Mouse (Mus musculus) hindbrain, embryonic 11.5 days (tissue): ENCODE measurements around the gene Agbl1. TPM values are rescaled to one million over a fixed set of nuclear protein-coding genes. Genes with fewer than 3 reads are reported as not detected.
A peak's percentile ranks its signal among the peaks of the same experiment; 100 is the strongest.

Source experiments
- ATAC-seq: fragments of 200-750 bp; cut with Nextera tagmentation; 2 replicates; pipeline ENCODE4 v1.8.0; 2017; ENCODE audit warnings: mild to moderate bottlenecking, moderate TSS enrichment, moderate library complexity; ENCODE audit not compliant: low FRiP score
- DNase-seq: peaks from one replicate; pipeline ENCODE4 v3.0.0-alpha.2; 2015; ENCODE audit warnings: low spot score
- H3K27ac ChIP-seq: fragments of 300-500 bp; sonication (generic); 2 replicates; pipeline ENCODE4 v1.5.1; 2014; ENCODE audit warnings: mild to moderate bottlenecking, low read depth, low read length
- H3K27me3 ChIP-seq: fragments of 300-500 bp; sonication (generic); 2 replicates; pipeline ENCODE4 v1.6.1; 2014; ENCODE audit warnings: mild to moderate bottlenecking, low read length, moderate library complexity, mixed read lengths; ENCODE audit not compliant: control insufficient read depth, insufficient read depth
- H3K36me3 ChIP-seq: fragments of 300-500 bp; sonication (generic); 2 replicates; pipeline ENCODE4 v1.6.1; 2014; ENCODE audit warnings: mild to moderate bottlenecking, low read length, moderate library complexity, mixed read lengths; ENCODE audit not compliant: control insufficient read depth, insufficient read depth
- H3K4me1 ChIP-seq: fragments of 300-500 bp; sonication (generic); replicated peaks from 2 replicates; pipeline ENCODE4 v1.6.1; 2014; ENCODE audit warnings: low read length, mixed read lengths; ENCODE audit not compliant: control insufficient read depth, insufficient read depth
- H3K4me2 ChIP-seq: fragments of 300-500 bp; sonication (generic); replicated peaks from 2 replicates; pipeline ENCODE4 v1.6.1; 2014; ENCODE audit warnings: mild to moderate bottlenecking, low read depth, low read length
- H3K4me3 ChIP-seq: fragments of 300-500 bp; sonication (generic); 2 replicates; pipeline ENCODE4 v1.5.1; 2014; ENCODE audit warnings: low read depth, low read length
- H3K9ac ChIP-seq: fragments of 300-500 bp; sonication (generic); 2 replicates; pipeline ENCODE4 v1.6.1; 2014; ENCODE audit warnings: low read depth, low read length
- H3K9me3 ChIP-seq: fragments of 300-500 bp; sonication (generic); 2 replicates; pipeline ENCODE4 v1.6.1; 2016; ENCODE audit warnings: low read length; ENCODE audit not compliant: control insufficient read depth
- WGBS: fragments of 180-500 bp; shearing (Covaris S2); extraction: QIAGEN DNeasy Blood & Tissue Kit; methylation state at CpG from one replicate; pipeline ENCODE4 v1.1.7; 2014; 5-methylcytosine and 5-hydroxymethylcytosine counted together
- polyA plus RNA-seq: library from polyadenylated mRNA; unstranded; fragments of >200 nt; fragmentation: Nextera tagmentation; extraction: Ambion mirVana; gene quantifications from 2 replicates; pipeline ENCODE4 v1.2.1, GENCODE M21; 2014

Gene Agbl1
- polyA plus RNA-seq, 1 experiment from 2014 or later, result 0.28 TPM

GRCm38 (mm10) chr7:76562506-76562905, 332.8 kb downstream of the Agbl1 start:
- 85% methylated on average over 4 of the region's 4 CpGs for WGBS
- DNase-seq (no peak), ATAC-seq (no peak)
- Histone ChIP-seq H3K4me3 (no peak overlapping the region), H3K4me2 (no peak overlapping the region), H3K9ac (no peak overlapping the region), H3K4me1 (no peaks in the 10 kb centered on the region), H3K27me3 (no peaks in the 10 kb centered on the region), H3K9me3 (no peaks in the 10 kb centered on the region), H3K36me3 (no peaks in the 10 kb centered on the region), H3K27ac (no peak overlapping the region)

DNA sequence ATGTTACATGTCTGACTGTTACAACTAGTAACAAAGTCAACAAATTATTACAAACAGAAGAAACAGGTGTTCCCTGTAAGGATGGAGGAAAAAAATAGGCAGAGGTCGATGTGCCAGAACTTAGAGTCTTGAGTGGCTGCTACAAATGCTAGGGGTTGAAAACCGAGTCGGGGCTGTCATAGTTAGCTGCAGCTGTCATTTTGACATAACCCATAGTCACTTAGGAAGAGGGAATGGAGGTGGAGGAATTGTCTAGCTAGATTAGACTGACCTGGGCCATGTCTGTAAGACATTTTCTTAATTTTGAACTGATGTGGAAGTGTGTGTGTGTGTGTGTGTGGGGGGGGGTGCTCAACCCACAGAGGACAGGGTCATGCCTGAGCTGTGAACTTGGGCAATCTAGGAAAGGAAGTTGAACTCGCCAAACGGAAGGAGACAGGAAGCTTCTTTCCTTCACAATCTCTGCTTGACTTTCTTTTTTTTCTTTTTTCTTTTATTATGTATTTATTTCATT, 364.9 kb downstream of the Agbl1 start:
- no peak for DNase-seq
- Histone ChIP-seq H3K4me3 (no peak overlapping the region), H3K36me3 (no peaks in the 10 kb centered on the region), H3K9ac (no peak overlapping the region), H3K4me1 (no peaks in the 10 kb centered on the region), H3K27me3 (no peaks in the 10 kb centered on the region), H3K4me2 (no peak overlapping the region), H3K9me3 (no peaks in the 10 kb centered on the region), H3K27ac (no peak overlapping the region)
- WGBS, result 85% methylated on average over 5 of the region's 5 CpGs
- no peak for ATAC-seq

DNA sequence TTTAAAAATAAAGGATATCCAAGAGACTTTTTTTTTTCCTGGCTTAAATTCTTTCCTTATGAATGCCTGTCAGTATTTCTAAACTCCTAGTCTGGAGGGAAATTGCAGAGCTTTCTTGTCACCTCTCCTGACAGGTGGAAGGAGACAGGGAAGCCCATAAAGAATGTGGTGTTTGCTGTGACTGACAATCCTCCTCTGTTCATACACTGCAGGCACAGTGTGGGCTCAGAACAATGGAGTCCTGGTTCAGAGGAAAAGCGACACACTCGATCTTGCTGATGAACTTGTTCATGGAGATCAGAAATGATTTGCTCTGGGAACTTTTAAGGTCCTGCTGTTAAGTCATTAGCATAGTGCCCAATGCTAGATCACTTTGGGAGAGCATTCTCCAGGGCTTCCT, 368.1 kb downstream of the Agbl1 start:
- no peaks in the 10 kb centered on the region for H3K4me1 ChIP-seq
- ATAC-seq, result no peak
- H3K4me3 ChIP-seq, result no peak overlapping the region
- H3K9me3 ChIP-seq, result no peaks in the 10 kb centered on the region
- DNase-seq, result peak; percentile 1
- H3K4me2 ChIP-seq, result no peak overlapping the region
- H3K27ac ChIP-seq, result no peak overlapping the region
- 40% methylated on average over 2 of the region's 2 CpGs for WGBS
- H3K36me3 ChIP-seq, result no peaks in the 10 kb centered on the region
- no peak overlapping the region for H3K9ac ChIP-seq
- no peaks in the 10 kb centered on the region for H3K27me3 ChIP-seq

DNA sequence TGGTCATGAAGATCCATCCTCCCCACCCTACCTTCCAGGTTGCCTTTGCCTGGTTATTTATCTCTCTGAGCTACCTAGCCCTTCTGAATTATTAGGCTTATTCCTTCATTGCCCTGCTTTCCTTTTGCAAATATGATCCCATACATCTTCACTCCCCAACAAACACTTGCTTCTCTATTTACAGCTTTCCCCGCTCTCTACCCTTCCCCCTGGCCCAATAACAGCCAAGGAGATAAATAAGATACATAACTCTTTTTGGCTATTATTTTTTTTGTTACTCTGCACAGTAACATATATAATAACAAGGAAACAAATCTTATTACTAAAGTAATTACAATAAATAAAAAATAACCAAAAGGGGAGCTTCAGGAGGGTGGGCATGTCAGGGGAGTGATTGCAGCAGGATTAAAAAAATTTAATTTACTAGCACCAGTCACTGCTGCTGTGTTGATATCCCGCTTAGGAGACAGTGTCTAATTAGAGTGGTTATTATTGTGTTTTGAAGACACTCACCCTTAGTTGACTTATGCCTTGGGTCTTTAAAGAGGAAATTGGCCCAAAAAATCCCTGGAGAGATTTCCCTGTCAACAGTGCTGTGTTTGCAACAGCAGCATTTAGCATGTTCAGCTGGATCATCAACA, 370.5 kb downstream of the Agbl1 start:
- H3K4me3 ChIP-seq, result no peak overlapping the region
- no peak overlapping the region for H3K4me2 ChIP-seq
- WGBS, result 90% methylated on average over 2 of the region's 2 CpGs
- no peaks in the 10 kb centered on the region for H3K36me3 ChIP-seq
- H3K4me1 ChIP-seq, result no peaks in the 10 kb centered on the region
- no peaks in the 10 kb centered on the region for H3K9me3 ChIP-seq
- H3K9ac ChIP-seq, result no peak overlapping the region
- DNase-seq (no peak), ATAC-seq (no peak)
- no peak overlapping the region for H3K27ac ChIP-seq
- no peaks in the 10 kb centered on the region for H3K27me3 ChIP-seq

DNA sequence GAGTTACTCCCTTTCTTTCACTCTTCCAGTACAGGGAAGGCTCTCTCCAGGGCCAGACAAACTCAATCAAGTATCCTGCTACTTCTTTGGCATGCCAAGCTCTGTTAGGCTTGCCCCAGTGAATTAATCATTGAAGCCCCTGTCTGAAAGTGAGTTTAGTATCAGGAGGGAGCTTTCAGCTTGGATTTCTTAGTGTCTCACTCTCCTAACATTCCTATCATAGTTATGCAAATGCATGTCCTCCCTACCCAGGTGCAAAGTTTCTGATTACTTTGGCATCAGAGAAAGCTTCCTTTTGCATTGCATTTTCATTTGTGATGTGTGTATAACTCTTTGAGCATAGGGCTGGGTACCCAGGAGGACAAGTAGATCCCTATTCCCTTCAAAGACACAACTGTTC, 399.8 kb downstream of the Agbl1 start:
- no peaks in the 10 kb centered on the region for H3K27me3 ChIP-seq
- H3K9me3 ChIP-seq, result no peaks in the 10 kb centered on the region
- no peak for ATAC-seq
- no peak overlapping the region for H3K27ac ChIP-seq
- H3K4me1 ChIP-seq, result no peaks in the 10 kb centered on the region
- no peak overlapping the region for H3K9ac ChIP-seq
- DNase-seq, result no peak
- no peak overlapping the region for H3K4me2 ChIP-seq
- H3K4me3 ChIP-seq, result no peak overlapping the region
- H3K36me3 ChIP-seq, result no peaks in the 10 kb centered on the region

DNA sequence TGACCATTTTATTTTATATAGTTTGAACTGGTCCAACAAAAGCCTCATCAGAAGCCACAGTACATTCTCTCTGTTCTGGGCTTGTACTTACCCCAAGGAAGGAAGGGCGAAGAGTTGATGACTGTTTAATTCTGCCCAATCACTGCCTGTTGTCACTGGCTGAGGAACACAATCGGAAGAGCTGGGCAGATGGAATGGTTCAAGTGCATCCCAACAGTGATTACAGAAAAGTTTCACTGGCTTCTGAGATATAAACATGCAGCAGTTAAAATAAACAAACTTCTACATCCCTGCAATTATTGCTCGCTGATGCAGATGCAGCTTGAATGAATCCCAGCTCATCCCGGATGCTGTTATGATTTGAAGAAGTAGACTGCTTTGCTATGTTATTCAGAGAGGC, 421.3 kb downstream of the Agbl1 start:
- WGBS, result 83% methylated on average over 4 of the region's 4 CpGs
- Histone ChIP-seq H3K4me2 (no peak overlapping the region), H3K4me1 (no peaks in the 10 kb centered on the region), H3K27me3 (no peaks in the 10 kb centered on the region), H3K9ac (no peak overlapping the region), H3K27ac (no peak overlapping the region), H3K4me3 (no peak overlapping the region), H3K9me3 (no peaks in the 10 kb centered on the region), H3K36me3 (no peaks in the 10 kb centered on the region)
- DNase-seq (no peak), ATAC-seq (no peak)

DNA sequence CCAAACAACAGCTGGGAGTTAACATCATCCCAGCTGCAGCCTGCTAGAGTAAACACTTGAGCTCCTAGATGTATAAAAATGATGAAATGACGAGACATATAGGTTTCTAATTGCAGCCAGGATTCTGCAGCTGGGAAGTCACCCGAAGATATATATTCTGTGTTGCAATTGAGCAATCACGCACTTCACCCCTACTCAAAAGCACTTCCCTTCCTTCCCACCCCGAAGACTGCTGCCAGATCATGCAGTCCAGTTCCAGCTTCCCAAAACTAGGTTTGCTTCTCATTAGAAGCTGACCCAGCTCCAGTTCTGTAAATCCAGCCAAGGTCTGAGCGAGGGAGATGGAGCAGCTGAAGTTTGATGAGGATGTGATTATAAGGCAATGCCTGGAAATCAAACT, 431.4 kb downstream of the Agbl1 start:
- Histone ChIP-seq H3K9ac (no peak overlapping the region), H3K4me3 (no peak overlapping the region), H3K4me2 (no peak overlapping the region), H3K27ac (no peak overlapping the region), H3K9me3 (no peaks in the 10 kb centered on the region), H3K4me1 (no peaks in the 10 kb centered on the region), H3K36me3 (no peaks in the 10 kb centered on the region), H3K27me3 (no peaks in the 10 kb centered on the region)
- ATAC-seq (no peak), DNase-seq (no peak)
- 82% methylated on average over 5 of the region's 5 CpGs for WGBS

GRCm38 (mm10) chr7:76674856-76675255, 445.2 kb downstream of the Agbl1 start:
- Histone ChIP-seq H3K9ac (no peak overlapping the region), H3K4me2 (no peak overlapping the region), H3K27ac (no peak overlapping the region), H3K27me3 (no peaks in the 10 kb centered on the region), H3K4me3 (no peak overlapping the region), H3K9me3 (no peaks in the 10 kb centered on the region), H3K36me3 (no peaks in the 10 kb centered on the region), H3K4me1 (no peaks in the 10 kb centered on the region)
- DNase-seq, result peak; percentile 16
- 52% methylated on average over 3 of the region's 3 CpGs for WGBS
- peak; percentile 87 for ATAC-seq

GRCm38 (mm10) chr7:76701224-76701623, 471.5 kb downstream of the Agbl1 start:
- Histone ChIP-seq H3K4me2 (no peak overlapping the region), H3K36me3 (no peaks in the 10 kb centered on the region), H3K27me3 (no peaks in the 10 kb centered on the region), H3K4me3 (no peak overlapping the region), H3K27ac (no peak overlapping the region), H3K9me3 (no peaks in the 10 kb centered on the region), H3K9ac (no peak overlapping the region), H3K4me1 (no peaks in the 10 kb centered on the region)
- 70% methylated on average over 1 of the region's 1 CpGs for WGBS
- ATAC-seq (no peak), DNase-seq (no peak)
